Mouse (Mus musculus): ENCODE data around the gene Tob2.

- TF ChIP-seq MAX (IDR thresholded peaks at IDR 0.05; ENCODE audit: low read depth) = no peak
- TF ChIP-seq POLR2A (IDR thresholded peaks at IDR 0.05; ENCODE audit: insufficient read length, low read depth) = no peak
- TF ChIP-seq POLR2AphosphoS2 (IDR thresholded peaks at IDR 0.05; ENCODE audit: insufficient read length, low read depth) = no peak
- TF ChIP-seq USF1 (IDR thresholded peaks at IDR 0.05; ENCODE audit: low read depth) = no peak
- no peak for TF ChIP-seq CEBPB (IDR thresholded peaks at IDR 0.05; ENCODE audit: insufficient read depth, poor library complexity, severe bottlenecking)
- TF ChIP-seq E2F4 (IDR thresholded peaks at IDR 0.05; ENCODE audit: insufficient read depth) = no peak
These were observed 23.8 kb upstream of the Tob2 start for GRCm38 (mm10) chr15:81882348-81882747.
